Mouse (Mus musculus) limb, embryonic 10.5 days (tissue): ENCODE measurements at regions not wholly inside any gene's neighbourhood (a gene's known extent, or its start where the extent isn't known, plus 50 kb on each side); places are given as distances from the start of the nearest gene placed in this dataset.

ENCODE experiments used
- DNase-seq: peaks from one replicate; pipeline ENCODE4 v3.0.0-alpha.2; 2017; ENCODE audit warnings: low spot score
- H3K27ac ChIP-seq: fragments of 300-500 bp; sonication (generic); 2 replicates; pipeline ENCODE4 v1.5.1; 2016; ENCODE audit warnings: mild to moderate bottlenecking
- H3K27me3 ChIP-seq: fragments of 300-500 bp; sonication (generic); 2 replicates; pipeline ENCODE4 v1.6.1; 2016; ENCODE audit warnings: low read depth, mild to moderate bottlenecking; ENCODE audit not compliant: poor library complexity, severe bottlenecking
- H3K36me3 ChIP-seq: fragments of 300-500 bp; sonication (generic); 2 replicates; pipeline ENCODE4 v1.6.1; 2016; ENCODE audit warnings: mild to moderate bottlenecking, moderate library complexity
- H3K4me1 ChIP-seq: fragments of 300-500 bp; sonication (generic); 2 replicates; pipeline ENCODE4 v1.6.1; 2016
- H3K4me3 ChIP-seq: fragments of 300-500 bp; sonication (generic); 2 replicates; pipeline ENCODE4 v1.5.1; 2016; ENCODE audit warnings: mild to moderate bottlenecking, moderate library complexity
- H3K9me3 ChIP-seq: fragments of 300-500 bp; sonication (generic); replicated peaks from 2 replicates; pipeline ENCODE4 v1.6.1; 2016; ENCODE audit warnings: mild to moderate bottlenecking
- WGBS: fragments of 180-500 bp; shearing (Covaris S2); methylation state at CpG from one replicate; pipeline ENCODE4 v1.1.7; 2016; 5-methylcytosine and 5-hydroxymethylcytosine counted together

- no peak for DNase-seq
- Histone ChIP-seq H3K9me3 (peaks cover 3% of the 10 kb centered on the region; the same call in 1 of the 2 replicates), H3K36me3 (no peaks in the 10 kb centered on the region), H3K27ac (no peak overlapping the region), H3K4me1 (peaks cover 37% of the 10 kb centered on the region), H3K27me3 (peaks cover 72% of the 10 kb centered on the region), H3K4me3 (peak overlapping the region; percentile 36)
- WGBS: 28% methylated on average over 30 of the region's 30 CpGs
Measured at GRCm38 (mm10) chr2:172787203-172787944, 152.7 kb downstream of the Bmp7 start.

GRCm38 (mm10) chr2:172789260-172789659 is 150.9 kb downstream of the Bmp7 start:
- no peak for DNase-seq
- no peaks in the 10 kb centered on the region for H3K36me3 ChIP-seq
- no peak overlapping the region for H3K4me3 ChIP-seq
- WGBS: 13% methylated on average over 10 of the region's 10 CpGs
- peaks cover 84% of the 10 kb centered on the region for H3K27me3 ChIP-seq
- no peak overlapping the region for H3K27ac ChIP-seq
- H3K4me1 ChIP-seq: peaks cover 33% of the 10 kb centered on the region
- peaks cover 5% of the 10 kb centered on the region; the same call in 1 of the 2 replicates for H3K9me3 ChIP-seq

GRCm38 (mm10) chr2:172792555-172792954 is 147.6 kb downstream of the Bmp7 start:
- H3K4me1 ChIP-seq: peaks cover 17% of the 10 kb centered on the region
- WGBS: 69% methylated on average over 10 of the region's 10 CpGs
- H3K9me3 ChIP-seq: peaks cover 6% of the 10 kb centered on the region; the same call in 1 of the 2 replicates
- H3K36me3 ChIP-seq: no peaks in the 10 kb centered on the region
- no peak overlapping the region for H3K27ac ChIP-seq
- H3K27me3 ChIP-seq: peaks cover 82% of the 10 kb centered on the region
- DNase-seq: no peak
- no peak overlapping the region for H3K4me3 ChIP-seq

GRCm38 (mm10) chr2:172793991-172794390 is 146.1 kb downstream of the Bmp7 start:
- WGBS: 83% methylated on average over 8 of the region's 8 CpGs
- Histone ChIP-seq H3K4me3 (no peak overlapping the region), H3K9me3 (peaks cover 6% of the 10 kb centered on the region; the same call in 1 of the 2 replicates), H3K27ac (no peak overlapping the region), H3K4me1 (peaks cover 8% of the 10 kb centered on the region), H3K27me3 (peaks cover 82% of the 10 kb centered on the region), H3K36me3 (no peaks in the 10 kb centered on the region)
- DNase-seq: no peak

- no peak for DNase-seq
- H3K27ac ChIP-seq: no peak overlapping the region
- H3K4me1 ChIP-seq: peaks cover 5% of the 10 kb centered on the region
- WGBS: 80% methylated on average over 10 of the region's 10 CpGs
- H3K27me3 ChIP-seq: peaks cover 81% of the 10 kb centered on the region
- peaks cover 6% of the 10 kb centered on the region; the same call in 1 of the 2 replicates for H3K9me3 ChIP-seq
- H3K36me3 ChIP-seq: no peaks in the 10 kb centered on the region
- no peak overlapping the region for H3K4me3 ChIP-seq
Measured at GRCm38 (mm10) chr2:172794771-172795170, 145.3 kb downstream of the Bmp7 start.

GRCm38 (mm10) chr2:172796104-172796503 is 144.0 kb downstream of the Bmp7 start:
- no peak for DNase-seq
- H3K9me3 ChIP-seq: peaks cover 6% of the 10 kb centered on the region; the same call in 1 of the 2 replicates
- peaks cover 72% of the 10 kb centered on the region for H3K27me3 ChIP-seq
- no peak overlapping the region for H3K4me3 ChIP-seq
- H3K27ac ChIP-seq: no peak overlapping the region
- H3K36me3 ChIP-seq: no peaks in the 10 kb centered on the region
- 82% methylated on average over 6 of the region's 6 CpGs for WGBS
- peaks cover 18% of the 10 kb centered on the region for H3K4me1 ChIP-seq

GRCm38 (mm10) chr2:172796955-172797354 is 143.2 kb downstream of the Bmp7 start:
- 31% methylated on average over 6 of the region's 6 CpGs for WGBS
- Histone ChIP-seq H3K4me3 (no peak overlapping the region), H3K27ac (no peak overlapping the region), H3K27me3 (peaks cover 64% of the 10 kb centered on the region), H3K9me3 (peaks cover 6% of the 10 kb centered on the region; the same call in 1 of the 2 replicates), H3K4me1 (peaks cover 27% of the 10 kb centered on the region), H3K36me3 (no peaks in the 10 kb centered on the region)
- no peak for DNase-seq

GRCm38 (mm10) chr2:172799951-172800350 is 140.2 kb downstream of the Bmp7 start:
- H3K9me3 ChIP-seq: peaks cover 7% of the 10 kb centered on the region
- H3K27ac ChIP-seq: peak overlapping the region; percentile 62
- no peak for DNase-seq
- H3K36me3 ChIP-seq: no peaks in the 10 kb centered on the region
- peaks cover 32% of the 10 kb centered on the region for H3K4me1 ChIP-seq
- 65% methylated on average over 10 of the region's 10 CpGs for WGBS
- no peak overlapping the region for H3K4me3 ChIP-seq
- H3K27me3 ChIP-seq: peaks cover 47% of the 10 kb centered on the region

GRCm38 (mm10) chr2:172800801-172801200 is 139.3 kb downstream of the Bmp7 start:
- no peak overlapping the region for H3K4me3 ChIP-seq
- peak overlapping the region; percentile 62 for H3K27ac ChIP-seq
- WGBS: 29% methylated on average over 9 of the region's 9 CpGs
- H3K36me3 ChIP-seq: no peaks in the 10 kb centered on the region
- peaks cover 7% of the 10 kb centered on the region for H3K9me3 ChIP-seq
- DNase-seq: peak; percentile 62
- peaks cover 46% of the 10 kb centered on the region for H3K27me3 ChIP-seq
- peaks cover 32% of the 10 kb centered on the region for H3K4me1 ChIP-seq

GRCm38 (mm10) chr2:172801804-172802203 is 138.3 kb downstream of the Bmp7 start:
- DNase-seq: no peak
- no peaks in the 10 kb centered on the region for H3K36me3 ChIP-seq
- WGBS: 13% methylated on average over 4 of the region's 4 CpGs

GRCm38 (mm10) chr2:172807446-172807845 is 132.7 kb downstream of the Bmp7 start:
- H3K9me3 ChIP-seq: peaks cover 7% of the 10 kb centered on the region
- peaks cover 37% of the 10 kb centered on the region; the same call in 1 of the 2 replicates for H3K27me3 ChIP-seq
- DNase-seq: no peak
- 69% methylated on average over 4 of the region's 4 CpGs for WGBS
- H3K27ac ChIP-seq: no peak overlapping the region
- no peak overlapping the region for H3K4me3 ChIP-seq
- H3K4me1 ChIP-seq: peaks cover 20% of the 10 kb centered on the region
- no peaks in the 10 kb centered on the region for H3K36me3 ChIP-seq

More at GRCm38 (mm10) chr2:172801804-172802203, 138.3 kb downstream of the Bmp7 start:
- H3K4me1 ChIP-seq: peaks cover 32% of the 10 kb centered on the region
- H3K27ac ChIP-seq: peak overlapping the region; percentile 62; the same call in 1 of the 2 replicates
- peaks cover 7% of the 10 kb centered on the region for H3K9me3 ChIP-seq
- H3K27me3 ChIP-seq: peaks cover 45% of the 10 kb centered on the region
- H3K4me3 ChIP-seq: no peak overlapping the region

GRCm38 (mm10) chr2:172809306-172809705 is 130.8 kb downstream of the Bmp7 start:
- Histone ChIP-seq H3K36me3 (no peaks in the 10 kb centered on the region), H3K4me3 (no peak overlapping the region), H3K9me3 (no peaks in the 10 kb centered on the region), H3K27me3 (peaks cover 54% of the 10 kb centered on the region; the same call in 1 of the 2 replicates), H3K4me1 (peaks cover 22% of the 10 kb centered on the region), H3K27ac (no peak overlapping the region)
- WGBS: 89% methylated on average over 2 of the region's 2 CpGs
- no peak for DNase-seq

GRCm38 (mm10) chr2:172813319-172813718 is 126.8 kb downstream of the Bmp7 start:
- Histone ChIP-seq H3K27me3 (peaks cover 40% of the 10 kb centered on the region), H3K4me3 (no peak overlapping the region), H3K4me1 (peaks cover 22% of the 10 kb centered on the region), H3K9me3 (no peaks in the 10 kb centered on the region), H3K36me3 (no peaks in the 10 kb centered on the region), H3K27ac (no peak overlapping the region)
- 85% methylated on average over 11 of the region's 11 CpGs for WGBS
- DNase-seq: no peak
